Mouse (Mus musculus) embryonic facial prominence, embryonic 11.5 days (tissue): ENCODE data around the gene Dnah17. TPM values are rescaled to one million over a fixed set of nuclear protein-coding genes. Genes with fewer than 3 reads are reported as not detected.

Source experiments
- microRNA-seq: library from miRNA; unstranded; fragments of <30 nt; microRNA quantifications from one replicate; pipeline ENCODE4, GENCODE M21; 2016; ENCODE audit warnings: borderline number of aligned reads
- polyA plus RNA-seq: library from polyadenylated mRNA; unstranded; fragments of >200 nt; fragmentation: Nextera tagmentation; extraction: Ambion mirVana; gene quantifications from 2 replicates; pipeline ENCODE4 v1.2.1, GENCODE M21; 2014

Dnah17 gene
- polyA plus RNA-seq, 1 experiment from 2014 or later, result 0.10 TPM

Small RNAs within 50 kb of the gene (microRNA-seq; reads per million reads assigned to microRNA genes)
- gene Mir6933, result not detected

Other genes with a start within 250 kb of the Dnah17 start
- gene Socs3, start 160.6 kb downstream of the Dnah17 start, polyA plus RNA-seq, result 8.4 and 9.8 TPM in 2 replicates
- 33.7 and 34.7 TPM in 2 replicates for gene Pgs1, start 144.3 kb downstream of the Dnah17 start, polyA plus RNA-seq
- 10.3 and 11.4 TPM in 2 replicates for gene Cyth1, start 118.0 kb upstream of the Dnah17 start, polyA plus RNA-seq
- gene Usp36, start 159.6 kb upstream of the Dnah17 start, polyA plus RNA-seq, result 8.1 and 10.4 TPM in 2 replicates
- 0.21 and 0.76 TPM in 2 replicates for gene Cep295nl, start 211.9 kb upstream of the Dnah17 start, polyA plus RNA-seq
- gene Timp2, start 225.1 kb upstream of the Dnah17 start, polyA plus RNA-seq, result 73.2 and 75.7 TPM in 2 replicates